Mouse (Mus musculus): ENCODE measurements at regions not wholly inside any gene's neighbourhood (a gene's known extent, or its start where the extent isn't known, plus 50 kb on each side); places are given as distances from the start of the nearest gene placed in this dataset.
A peak's percentile ranks its signal among the peaks of the same experiment; 100 is the strongest.

- Histone ChIP-seq H3K27me3 (ENCODE audit: insufficient read depth, low read length) (no peaks in the 10 kb centered on the region), H3K4me3 (ENCODE audit: low read depth, low read length) (no peak overlapping the region), H3K27ac (ENCODE audit: low read depth, low read length) (no peak overlapping the region), H3K9me3 (ENCODE audit: low read length) (no peaks in the 10 kb centered on the region), H3K36me3 (ENCODE audit: insufficient read depth, low read length) (no peaks in the 10 kb centered on the region), H3K4me1 (ENCODE audit: insufficient read depth, low read length) (no peaks in the 10 kb centered on the region), H3K4me2 (ENCODE audit: low read depth, low read length, poor library complexity, severe bottlenecking) (no peak overlapping the region), H3K9ac (replicated peaks; ENCODE audit: low read length, poor library complexity, severe bottlenecking) (no peak overlapping the region)
- no peak; the same call in 1 of the 2 replicates for ATAC-seq (ENCODE audit: low FRiP score)
- TF ChIP-seq CTCF (IDR thresholded peaks at IDR 0.05): no peak
- peak; percentile 61 for DNase-seq (ENCODE audit: low spot score)
- WGBS: 95% methylated on average over 2 of the region's 2 CpGs
Observed at GRCm38 (mm10) chr11:24631651-24632050, 553.8 kb downstream of the Bcl11a start.

DNA sequence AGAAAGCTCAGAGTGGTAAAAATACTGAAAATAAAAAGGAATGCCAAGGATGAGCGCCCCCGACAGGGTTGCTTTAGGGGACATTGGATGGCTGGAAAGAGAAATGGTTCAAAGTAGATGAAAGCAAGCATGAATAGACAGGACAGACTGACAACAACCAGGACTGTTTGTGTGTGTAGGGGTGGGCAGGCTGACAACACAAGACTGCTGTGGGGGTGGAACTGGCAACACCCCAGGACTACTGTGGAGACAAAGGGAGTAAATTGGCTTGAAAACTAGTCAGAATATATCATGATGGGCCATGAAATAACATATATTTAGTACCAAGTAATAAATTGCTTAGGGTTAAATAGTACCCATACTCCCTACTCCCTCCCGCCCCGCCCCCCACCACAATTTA is 558.9 kb downstream of the Bcl11a start:
- H3K4me1 ChIP-seq (ENCODE audit: insufficient read depth, low read length): no peaks in the 10 kb centered on the region
- no peak for DNase-seq (ENCODE audit: low spot score)
- H3K9ac ChIP-seq (replicated peaks; ENCODE audit: low read length, poor library complexity, severe bottlenecking): no peak overlapping the region
- no peak overlapping the region for H3K4me2 ChIP-seq (ENCODE audit: low read depth, low read length, poor library complexity, severe bottlenecking)
- no peak for ATAC-seq (ENCODE audit: low FRiP score)
- no peaks in the 10 kb centered on the region for H3K9me3 ChIP-seq (ENCODE audit: low read length)
- no peaks in the 10 kb centered on the region for H3K36me3 ChIP-seq (ENCODE audit: insufficient read depth, low read length)
- no peaks in the 10 kb centered on the region for H3K27me3 ChIP-seq (ENCODE audit: insufficient read depth, low read length)
- WGBS: 98% methylated on average over 4 of the region's 4 CpGs
- no peak overlapping the region for H3K27ac ChIP-seq (ENCODE audit: low read depth, low read length)
- H3K4me3 ChIP-seq (ENCODE audit: low read depth, low read length): no peak overlapping the region
- TF ChIP-seq CTCF (IDR thresholded peaks at IDR 0.05): no peak

DNA sequence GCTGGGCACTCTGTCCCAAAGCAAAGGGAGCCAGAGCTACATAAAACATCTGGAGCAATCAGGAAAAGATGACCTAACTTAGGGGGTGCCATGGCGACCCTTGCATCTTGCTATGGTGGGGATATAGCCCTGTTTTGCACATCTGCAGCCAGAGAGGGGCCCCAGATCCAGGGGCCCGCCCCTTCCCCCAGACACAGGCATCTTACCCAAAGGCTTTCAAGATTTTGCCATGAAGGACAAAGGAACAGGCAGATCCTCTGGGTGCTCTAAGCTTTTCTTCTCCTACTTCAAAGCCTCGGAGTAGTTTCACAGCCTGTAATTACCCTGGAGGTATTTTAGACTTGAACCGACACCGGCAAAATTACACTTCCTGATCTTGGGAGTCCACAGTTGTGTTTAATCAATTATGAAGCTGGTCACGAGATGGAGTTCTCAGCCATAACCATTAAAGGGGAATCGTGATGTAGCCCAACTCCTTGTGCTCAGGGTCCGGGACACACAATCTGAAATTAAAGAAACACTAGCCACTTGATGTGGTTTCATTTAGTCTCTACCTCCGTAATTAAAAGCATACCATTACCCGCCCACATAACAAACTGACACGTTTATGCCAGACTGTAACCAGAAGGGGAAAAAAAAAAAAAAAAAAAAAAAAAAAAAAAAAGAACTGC is 565.7 kb downstream of the Bcl11a start:
- no peaks in the 10 kb centered on the region for H3K36me3 ChIP-seq (ENCODE audit: insufficient read depth, low read length)
- ATAC-seq (ENCODE audit: low FRiP score) (no peak), DNase-seq (ENCODE audit: low spot score) (no peak)
- H3K9ac ChIP-seq (replicated peaks; ENCODE audit: low read length, poor library complexity, severe bottlenecking): no peak overlapping the region
- WGBS: 58% methylated on average over 11 of the region's 11 CpGs
- H3K4me1 ChIP-seq (ENCODE audit: insufficient read depth, low read length): no peaks in the 10 kb centered on the region
- no peak overlapping the region for H3K27ac ChIP-seq (ENCODE audit: low read depth, low read length)
- H3K9me3 ChIP-seq (ENCODE audit: low read length): no peaks in the 10 kb centered on the region
- no peak for TF ChIP-seq CTCF (IDR thresholded peaks at IDR 0.05)
- H3K4me2 ChIP-seq (ENCODE audit: low read depth, low read length, poor library complexity, severe bottlenecking): no peak overlapping the region
- no peaks in the 10 kb centered on the region for H3K27me3 ChIP-seq (ENCODE audit: insufficient read depth, low read length)
- H3K4me3 ChIP-seq (ENCODE audit: low read depth, low read length): no peak overlapping the region

- Histone ChIP-seq H3K4me2 (ENCODE audit: low read depth, low read length, poor library complexity, severe bottlenecking) (no peak overlapping the region), H3K27me3 (ENCODE audit: insufficient read depth, low read length) (no peaks in the 10 kb centered on the region), H3K4me1 (ENCODE audit: insufficient read depth, low read length) (no peaks in the 10 kb centered on the region), H3K27ac (ENCODE audit: low read depth, low read length) (no peak overlapping the region), H3K9ac (replicated peaks; ENCODE audit: low read length, poor library complexity, severe bottlenecking) (no peak overlapping the region), H3K4me3 (ENCODE audit: low read depth, low read length) (no peak overlapping the region), H3K36me3 (ENCODE audit: insufficient read depth, low read length) (no peaks in the 10 kb centered on the region), H3K9me3 (ENCODE audit: low read length) (no peaks in the 10 kb centered on the region)
- no peak for TF ChIP-seq CTCF (IDR thresholded peaks at IDR 0.05)
- DNase-seq (ENCODE audit: low spot score): no peak
- 74% methylated on average over 3 of the region's 3 CpGs for WGBS
- no peak for ATAC-seq (ENCODE audit: low FRiP score)
Observed at GRCm38 (mm10) chr11:24652852-24653251, 575.0 kb downstream of the Bcl11a start.

- 85% methylated on average over 4 of the region's 4 CpGs for WGBS
- H3K4me1 ChIP-seq (ENCODE audit: insufficient read depth, low read length): no peaks in the 10 kb centered on the region
- H3K36me3 ChIP-seq (ENCODE audit: insufficient read depth, low read length): no peaks in the 10 kb centered on the region
- H3K27ac ChIP-seq (ENCODE audit: low read depth, low read length): no peak overlapping the region
- H3K4me2 ChIP-seq (ENCODE audit: low read depth, low read length, poor library complexity, severe bottlenecking): no peak overlapping the region
- DNase-seq (ENCODE audit: low spot score): no peak
- H3K27me3 ChIP-seq (ENCODE audit: insufficient read depth, low read length): no peaks in the 10 kb centered on the region
- H3K9ac ChIP-seq (replicated peaks; ENCODE audit: low read length, poor library complexity, severe bottlenecking): no peak overlapping the region
- no peaks in the 10 kb centered on the region for H3K9me3 ChIP-seq (ENCODE audit: low read length)
- no peak for ATAC-seq (ENCODE audit: low FRiP score)
- no peak overlapping the region for H3K4me3 ChIP-seq (ENCODE audit: low read depth, low read length)
- TF ChIP-seq CTCF (IDR thresholded peaks at IDR 0.05): no peak
Observed at GRCm38 (mm10) chr11:24664082-24664481, 586.2 kb downstream of the Bcl11a start.

DNA sequence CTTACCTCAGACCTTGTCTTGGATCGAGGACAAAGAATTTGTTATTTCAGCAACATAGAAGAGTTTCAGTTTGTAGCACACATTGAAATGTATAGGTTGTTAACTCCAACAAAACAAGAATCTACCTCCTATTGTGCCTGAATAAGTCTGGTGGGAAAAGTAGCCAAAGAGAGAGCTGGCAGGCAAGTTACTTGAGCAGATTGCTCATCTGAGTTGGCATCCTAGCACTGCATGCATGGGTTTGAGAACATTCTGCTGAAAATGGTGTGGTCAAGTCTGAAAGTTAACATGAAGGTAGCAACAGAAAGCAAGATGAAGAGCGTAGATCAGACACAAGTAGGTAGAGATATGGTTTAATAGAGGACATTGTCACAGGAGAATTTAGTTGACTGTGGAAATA is 587.5 kb downstream of the Bcl11a start:
- Histone ChIP-seq H3K36me3 (ENCODE audit: insufficient read depth, low read length) (no peaks in the 10 kb centered on the region), H3K4me3 (ENCODE audit: low read depth, low read length) (no peak overlapping the region), H3K4me1 (ENCODE audit: insufficient read depth, low read length) (no peaks in the 10 kb centered on the region), H3K4me2 (ENCODE audit: low read depth, low read length, poor library complexity, severe bottlenecking) (no peak overlapping the region), H3K9ac (replicated peaks; ENCODE audit: low read length, poor library complexity, severe bottlenecking) (no peak overlapping the region), H3K9me3 (ENCODE audit: low read length) (no peaks in the 10 kb centered on the region), H3K27me3 (ENCODE audit: insufficient read depth, low read length) (no peaks in the 10 kb centered on the region), H3K27ac (ENCODE audit: low read depth, low read length) (no peak overlapping the region)
- WGBS: 92% methylated on average over 2 of the region's 2 CpGs
- no peak for DNase-seq (ENCODE audit: low spot score)
- no peak for TF ChIP-seq CTCF (IDR thresholded peaks at IDR 0.05)
- ATAC-seq (ENCODE audit: low FRiP score): no peak
